Mouse (Mus musculus): ENCODE measurements around the gene Oas1g.
A peak's percentile ranks its signal among the peaks of the same experiment; 100 is the strongest.
"Not testable (repeated sequence)": the region's sequence is repeated elsewhere in the genome, so short reads cannot be mapped to it uniquely, and the experiment has no call there.

Gene Oas1g

DNA sequence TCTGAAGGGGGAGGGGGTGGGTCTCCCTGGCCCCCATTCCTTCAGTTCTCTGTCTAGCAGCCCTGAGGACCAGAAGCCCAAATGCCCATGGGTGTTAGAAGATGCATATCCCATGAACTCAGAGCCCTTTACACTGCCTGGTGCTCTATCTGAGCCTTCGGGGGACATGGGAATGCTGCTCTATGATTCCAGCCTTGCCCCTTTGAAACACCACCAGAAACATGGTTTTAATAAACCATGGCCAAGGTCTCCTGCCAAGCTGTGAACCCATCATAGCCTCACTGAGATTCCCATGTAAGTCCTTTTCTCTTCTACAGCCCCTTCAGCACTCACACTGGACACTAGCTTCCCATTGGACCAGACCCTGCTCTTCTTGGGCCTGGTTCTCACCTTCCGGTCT, 2.6 kb upstream of the Oas1g start:
- DNase-seq (ENCODE audit: low read depth) = no peak

DNA sequence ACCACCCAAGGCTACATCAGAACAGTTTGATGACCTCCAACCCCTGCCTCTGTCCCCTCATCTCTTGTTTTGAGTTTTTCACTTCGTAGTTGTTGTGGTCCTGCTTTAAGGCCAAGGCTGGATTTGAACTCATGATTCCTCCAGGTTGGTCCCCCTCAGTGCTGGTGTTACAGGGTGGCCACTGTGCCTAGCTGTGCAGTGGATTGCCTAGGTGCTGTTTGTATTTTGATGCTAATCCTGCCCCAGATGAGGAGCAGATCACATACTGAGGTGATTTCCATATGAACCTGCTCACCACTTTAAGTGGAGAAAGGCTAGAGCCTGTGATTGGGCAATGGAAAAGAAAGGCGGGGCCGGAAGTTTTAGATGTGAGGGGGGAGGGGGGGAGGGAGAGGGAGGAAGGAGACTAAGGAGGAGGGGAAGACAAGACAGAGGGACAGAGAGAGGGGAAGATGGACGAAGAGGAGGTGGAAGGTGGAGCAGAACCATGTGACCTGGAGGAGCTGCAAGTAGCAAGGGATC, 942 bp upstream of the Oas1g start:
- DNase-seq (ENCODE audit: low read depth) = not testable (repeated sequence)

DNA sequence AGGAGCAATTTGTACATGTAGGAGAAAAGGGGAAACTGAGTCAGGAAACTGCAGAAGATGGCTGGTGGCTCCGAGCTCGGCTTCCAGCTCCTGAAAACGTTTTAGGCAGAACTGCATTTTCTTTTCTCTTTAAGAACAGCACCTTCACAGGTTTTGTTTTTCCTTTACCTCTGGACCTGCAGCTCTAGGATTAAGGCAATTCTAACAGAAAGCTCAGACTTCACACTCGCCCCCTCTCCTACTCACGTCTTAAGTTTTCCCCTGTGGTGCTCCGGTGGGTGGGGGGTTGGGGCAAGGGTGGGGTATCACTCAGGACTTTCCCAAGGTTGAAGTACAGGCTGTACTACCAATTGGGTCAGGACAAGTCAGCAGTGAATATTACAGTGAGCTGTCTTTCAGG, 418 bp upstream of the Oas1g start:
- DNase-seq (ENCODE audit: low read depth) = no peak

DNA sequence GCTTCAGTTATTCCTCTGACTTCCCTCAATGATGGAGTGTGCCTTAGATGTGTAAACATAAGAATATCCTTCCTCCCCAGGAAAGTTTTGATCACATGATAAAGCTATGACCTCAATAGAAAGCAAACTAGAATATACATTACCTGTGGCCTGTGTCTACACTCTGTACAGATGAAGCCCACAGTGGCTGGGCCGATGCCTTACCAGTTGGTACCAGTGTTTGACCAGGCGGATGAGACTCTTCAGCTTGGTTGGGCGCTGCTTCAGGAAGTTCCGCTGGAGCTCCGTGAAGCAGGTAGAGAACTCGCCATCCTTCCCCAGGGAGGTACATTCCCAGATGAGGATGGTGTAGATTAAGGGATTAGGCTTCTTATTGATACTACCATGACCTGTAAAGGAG, 5.7 kb downstream of the Oas1g start:
- DNase-seq (ENCODE audit: low read depth) = not testable (repeated sequence)

DNA sequence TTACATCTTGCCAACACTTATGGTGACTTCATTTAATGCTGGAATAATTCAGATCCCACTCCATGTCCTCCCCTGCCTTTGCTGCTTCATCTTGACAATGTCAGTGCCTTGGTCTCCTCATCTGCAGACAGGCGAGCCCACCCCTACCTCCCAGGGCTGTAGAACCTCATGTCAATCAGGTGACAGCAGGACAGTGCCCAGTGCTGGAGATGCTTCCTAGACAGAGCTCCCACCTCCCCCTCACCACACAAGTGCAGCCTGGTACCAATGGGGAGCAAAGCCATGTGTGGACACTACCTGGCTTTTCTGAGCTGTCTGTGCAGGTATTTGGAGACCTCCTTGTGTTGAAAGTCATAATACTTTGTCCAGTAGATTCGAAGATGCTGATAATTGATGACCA, 8.6 kb downstream of the Oas1g start:
- DNase-seq (ENCODE audit: low read depth) = not testable (repeated sequence)

DNA sequence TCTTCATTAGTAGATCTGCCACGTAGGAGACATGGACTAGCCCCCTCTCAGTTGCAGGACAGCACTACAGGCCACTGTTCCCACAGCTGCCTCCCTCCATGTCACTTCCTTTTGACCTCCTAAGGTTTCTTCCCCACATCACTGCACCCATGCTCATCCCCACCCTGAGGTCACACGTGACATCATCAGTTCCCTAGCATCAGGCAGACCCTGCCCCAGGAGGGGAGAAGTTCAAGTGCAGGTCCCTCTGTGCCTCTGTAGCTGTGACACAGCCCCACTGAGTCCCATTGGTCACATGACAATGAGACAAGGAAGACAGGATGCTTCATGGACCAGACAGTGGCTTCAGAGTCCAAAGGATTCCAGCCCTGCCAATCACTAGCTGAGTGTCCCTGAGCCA, 10.0 kb downstream of the Oas1g start:
- not testable (repeated sequence) for DNase-seq (ENCODE audit: low read depth)

DNA sequence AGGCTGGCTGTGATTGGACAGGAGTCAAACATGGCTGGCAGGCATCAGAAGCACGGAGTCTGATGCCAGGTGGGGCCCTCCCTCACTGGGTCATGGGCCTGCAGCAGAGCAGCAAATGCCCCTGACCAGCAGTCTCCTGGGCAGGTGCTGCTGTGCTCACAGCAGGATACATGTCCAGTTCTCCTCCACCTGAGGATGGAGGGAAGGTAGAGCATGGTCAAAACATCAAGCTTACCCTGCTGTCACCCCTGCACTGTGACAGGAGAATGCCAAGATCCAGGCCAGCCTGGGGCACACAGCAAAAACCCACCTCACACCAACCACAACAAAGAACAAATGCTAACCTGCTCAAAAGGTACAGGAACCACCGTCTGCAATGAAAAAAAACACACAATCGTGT, 10.6 kb downstream of the Oas1g start:
- DNase-seq (ENCODE audit: low read depth) = not testable (repeated sequence)

DNA sequence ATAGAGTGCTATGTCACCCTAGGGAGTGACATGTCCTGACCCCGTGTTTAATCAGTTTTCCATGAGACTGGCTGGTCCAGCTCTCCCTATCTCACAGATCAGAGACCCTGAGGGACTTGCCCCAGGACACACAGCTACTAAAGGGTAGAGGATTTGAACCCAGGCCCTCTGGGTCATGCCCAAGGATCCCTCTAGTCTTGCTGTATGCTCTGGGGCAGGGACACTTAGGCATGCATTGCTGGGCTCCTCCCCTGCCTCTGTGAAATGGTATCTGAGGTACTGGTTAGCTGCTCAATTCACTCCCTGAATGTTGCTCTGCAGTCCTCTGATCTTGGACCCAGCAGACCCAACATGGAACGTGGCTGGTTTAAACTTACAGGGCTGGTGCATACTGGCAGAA, 15.9 kb downstream of the Oas1g start:
- no peak for DNase-seq (ENCODE audit: low read depth)

DNA sequence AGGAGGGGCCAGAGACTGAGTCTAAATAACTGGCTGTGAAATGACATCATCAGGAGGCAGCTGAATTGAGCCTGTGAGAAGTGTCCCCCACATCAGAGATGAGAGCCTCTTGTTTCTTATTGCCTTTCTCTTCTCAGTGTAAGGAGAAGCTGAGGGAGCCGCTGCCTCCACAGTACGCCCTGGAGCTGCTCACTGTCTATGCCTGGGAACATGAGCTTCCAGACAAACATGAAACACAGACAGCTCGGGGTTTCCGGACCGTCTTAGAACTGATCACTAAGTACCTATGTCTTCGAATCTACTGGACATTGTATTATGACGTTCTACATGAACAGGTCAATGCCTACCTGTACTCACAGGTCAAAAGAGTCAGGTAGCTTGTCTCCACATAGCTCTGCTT, 16.6 kb downstream of the Oas1g start:
- DNase-seq (ENCODE audit: low read depth) = no peak

DNA sequence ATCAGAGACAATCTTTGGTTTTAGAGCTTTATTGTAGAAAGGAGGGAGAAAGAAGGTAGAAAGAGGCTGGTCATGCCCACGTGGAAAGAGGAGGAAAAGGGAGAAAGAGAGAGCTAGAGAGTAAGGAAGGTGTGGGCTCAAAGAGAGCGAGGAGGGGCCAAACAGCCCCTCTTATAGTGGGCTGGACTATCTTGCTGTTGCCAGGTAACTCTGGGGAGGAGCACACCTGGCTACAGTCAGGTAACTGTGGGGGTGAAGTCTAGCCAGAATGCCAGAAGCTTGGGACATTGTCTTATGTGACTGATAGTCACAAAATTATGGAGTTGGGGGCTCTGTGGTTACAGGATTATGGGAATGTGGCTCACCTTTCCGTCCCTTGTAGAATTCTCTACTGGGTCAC, 17.3 kb downstream of the Oas1g start:
- DNase-seq (ENCODE audit: low read depth) = no peak

DNA sequence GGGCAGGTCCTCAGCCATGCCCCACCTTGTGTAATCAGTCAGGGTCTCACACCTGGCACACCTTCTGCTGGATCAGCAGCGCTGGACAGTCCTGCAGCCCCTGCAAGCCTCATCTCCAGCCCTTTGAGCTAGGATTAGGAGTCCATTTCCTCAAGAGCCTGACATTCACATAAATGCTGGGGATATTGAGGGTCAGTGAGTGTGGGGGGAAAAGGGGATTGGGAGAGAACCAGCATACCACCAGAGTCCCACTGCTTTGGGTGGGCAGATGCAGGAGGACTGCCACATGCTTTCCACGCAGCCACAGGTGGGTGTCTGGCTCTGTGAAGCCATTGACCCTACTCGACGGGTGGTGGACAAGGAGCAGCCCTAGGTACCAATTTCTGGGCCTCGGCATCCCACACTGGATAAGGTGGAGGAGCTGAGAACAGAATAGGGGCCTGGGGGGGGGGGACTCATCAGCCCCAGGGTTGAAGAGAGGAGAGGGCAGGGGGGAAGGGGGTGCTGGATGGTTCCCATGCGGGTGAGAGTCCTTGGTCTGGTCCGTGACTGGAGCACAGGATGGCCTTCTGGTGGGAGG, 17.9 kb downstream of the Oas1g start:
- DNase-seq (ENCODE audit: low read depth) = no peak

DNA sequence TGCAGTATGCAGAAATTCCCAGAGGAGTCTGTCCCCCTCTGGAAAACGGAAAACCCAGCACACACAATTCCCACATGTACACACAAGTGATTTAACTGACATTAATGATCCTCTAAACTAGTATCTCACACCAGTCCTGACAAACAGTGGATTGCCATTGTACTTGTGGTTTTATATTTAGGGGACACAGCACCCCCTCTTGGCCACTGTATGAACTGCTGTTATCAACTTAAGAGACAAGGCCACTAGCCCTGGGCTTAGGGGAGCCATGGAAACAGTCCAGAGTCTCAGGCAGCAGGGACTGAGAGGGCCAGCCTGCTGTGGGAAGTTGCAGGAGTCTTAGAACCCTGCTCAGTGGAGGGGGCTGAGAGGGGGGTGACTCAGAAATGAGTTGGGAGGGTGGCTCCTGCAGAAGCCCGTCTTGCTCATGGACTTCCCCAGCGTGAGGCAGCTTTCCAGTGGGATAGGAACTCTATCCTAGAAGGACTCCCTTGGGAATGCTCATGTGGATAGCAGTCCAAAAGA, 22.0 kb downstream of the Oas1g start:
- peak; percentile 29 for DNase-seq (ENCODE audit: low read depth)

DNA sequence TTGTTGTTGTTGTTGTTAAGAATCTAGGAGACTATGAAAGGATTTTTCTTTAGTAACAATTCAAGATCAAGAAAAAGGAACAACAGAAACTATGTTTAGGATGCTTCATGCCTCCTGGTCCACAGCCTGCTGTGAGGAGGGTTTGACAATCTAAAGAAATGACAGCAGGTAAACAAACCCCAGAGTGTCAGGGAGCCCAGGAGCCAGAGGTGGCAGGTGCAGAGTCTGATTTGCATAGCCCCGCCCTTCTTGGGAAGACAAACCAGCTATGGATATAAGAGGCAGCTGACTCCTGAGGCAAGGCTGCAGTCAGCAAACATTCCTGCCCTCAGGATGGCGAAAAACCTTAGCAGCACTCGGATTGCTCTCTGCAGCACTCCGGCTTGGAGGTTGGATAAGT, 26.3 kb downstream of the Oas1g start, which contains the start of gene Oas1h:
Gene Oas1h (plus strand): TSS at position 301 of the 400 bp plus-strand sequence.
- DNase-seq (ENCODE audit: low read depth) = no peak

DNA sequence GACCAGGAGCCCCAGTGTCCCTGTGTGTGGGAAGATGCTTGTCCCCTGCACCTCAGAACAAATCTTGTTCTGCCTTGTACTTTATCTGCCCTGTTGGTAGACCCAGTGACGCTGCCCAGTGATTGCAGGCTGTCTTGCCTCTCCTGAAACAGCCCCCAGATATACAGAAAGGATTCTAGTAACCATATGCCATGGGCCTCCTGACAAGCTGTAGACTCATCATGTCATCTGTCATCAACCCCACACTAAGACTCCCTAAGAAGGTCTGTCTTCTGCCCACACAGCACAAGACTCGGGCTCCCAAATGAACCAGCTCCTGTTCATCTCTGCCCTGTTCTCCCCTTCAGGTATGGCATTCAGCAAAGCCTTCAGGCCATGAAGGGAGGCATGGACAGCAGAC, 28.2 kb downstream of the Oas1g start:
- DNase-seq (ENCODE audit: low read depth) = no peak

DNA sequence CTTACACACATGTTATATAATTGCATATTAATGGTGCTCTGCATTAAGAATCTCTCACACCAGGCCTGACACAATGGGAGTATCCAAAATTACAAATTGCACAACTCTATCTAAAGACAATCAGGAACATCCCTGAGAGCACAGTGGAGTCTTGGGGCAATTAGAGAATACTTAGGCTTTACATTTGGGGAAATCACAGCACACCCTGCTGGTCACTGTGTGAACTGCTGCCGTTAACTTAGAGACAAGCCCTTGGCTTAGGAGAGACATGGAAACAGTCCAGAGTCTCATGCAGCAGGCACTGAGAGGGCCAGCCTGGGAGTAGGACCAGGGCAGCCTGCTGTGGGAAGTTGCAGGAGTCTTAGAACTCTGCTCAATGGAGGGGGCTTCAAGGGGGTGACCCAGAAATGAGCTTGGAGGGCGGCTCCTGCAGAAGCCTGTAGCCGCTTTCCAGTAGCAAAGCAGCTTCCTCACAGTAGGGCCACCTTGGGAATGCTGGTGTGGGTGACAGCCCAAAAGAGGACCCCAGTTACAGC, 37.7 kb downstream of the Oas1g start:
- DNase-seq (ENCODE audit: low read depth) = peak; percentile 42

DNA sequence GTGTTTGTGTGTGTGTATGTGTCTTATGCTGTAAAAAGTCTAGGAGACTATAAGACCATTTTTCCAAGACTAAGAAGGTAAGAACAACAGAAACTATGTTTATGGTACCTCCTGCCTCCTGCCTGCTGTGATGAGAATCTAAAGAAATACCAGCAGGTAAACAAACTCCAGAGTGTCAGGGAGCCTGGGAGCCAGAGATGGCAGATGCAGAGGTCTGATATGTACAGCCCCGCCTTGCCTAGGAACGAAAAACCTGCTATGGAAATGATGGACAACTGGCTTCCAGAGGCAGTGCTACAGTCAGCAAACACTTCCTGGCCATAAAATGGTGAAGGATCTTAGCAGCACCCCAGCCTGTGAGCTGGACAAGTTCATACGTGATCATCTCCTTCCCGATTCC, 40.3 kb downstream of the Oas1g start, which contains the start of gene Oas1f:
Gene Oas1f (plus strand): TSS at position 301 of the 400 bp plus-strand sequence.
- no peak for DNase-seq (ENCODE audit: low read depth)

DNA sequence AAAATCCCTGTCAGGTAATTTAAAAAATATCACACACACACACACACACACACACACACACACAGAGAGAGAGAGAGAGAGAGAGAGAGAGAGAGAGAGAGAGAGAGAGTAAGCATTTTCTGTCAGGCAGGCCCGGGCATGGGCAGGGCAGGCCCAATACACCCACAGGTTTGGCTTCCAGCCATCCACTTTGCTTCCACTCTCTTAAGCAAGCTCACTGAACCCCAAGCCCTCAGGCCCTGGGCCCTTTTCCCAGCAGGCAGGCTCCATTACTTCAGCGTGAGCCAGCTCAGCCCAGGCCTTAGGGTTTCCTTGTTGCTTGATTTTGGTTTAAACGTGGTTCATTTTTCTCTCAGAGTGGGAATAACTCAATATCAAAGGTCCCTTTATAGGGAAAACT, 42.7 kb downstream of the Oas1g start:
- no peak for DNase-seq (ENCODE audit: low read depth)

DNA sequence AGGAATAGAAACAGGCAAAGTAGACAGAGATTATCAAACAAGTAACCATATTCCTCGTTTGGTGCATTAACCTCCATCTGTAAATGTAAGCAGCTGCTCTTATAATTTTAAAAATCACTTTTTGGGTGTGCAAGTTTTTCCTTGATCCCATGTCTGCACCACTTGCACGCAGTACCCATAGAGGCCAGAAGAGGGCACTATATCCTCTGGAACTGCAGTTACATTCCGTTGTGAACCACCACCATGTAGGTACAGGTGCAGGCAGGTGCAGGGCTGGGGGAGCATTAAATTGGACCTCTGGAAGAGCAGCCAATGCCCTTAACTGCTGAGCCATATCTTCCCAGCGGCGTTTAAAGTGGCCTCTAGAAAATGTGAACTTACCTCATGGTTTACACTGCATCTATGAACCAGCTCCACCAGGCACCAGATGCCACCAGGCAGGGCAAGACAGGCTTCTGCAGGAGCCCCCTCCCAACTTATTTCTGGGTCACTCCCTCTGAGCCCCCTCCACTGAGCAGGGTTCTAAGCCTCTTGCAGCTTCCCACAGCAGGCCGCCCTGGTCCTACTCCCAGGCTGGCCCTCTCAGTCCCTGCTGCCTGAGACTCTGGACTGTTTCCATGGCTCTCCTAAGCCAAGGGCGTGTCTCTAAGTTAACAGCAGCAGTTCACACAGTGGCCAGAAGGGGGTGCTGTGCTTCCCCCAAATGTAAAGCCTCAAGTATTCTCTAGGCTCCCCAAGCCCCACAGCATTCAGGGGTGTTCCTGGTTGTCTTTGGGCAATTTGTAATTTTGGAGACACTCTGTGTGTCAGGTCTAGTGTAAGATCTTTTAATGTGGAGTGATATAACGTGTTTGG, 50.5 kb downstream of the Oas1g start:
- DNase-seq (ENCODE audit: low read depth) = peak; percentile 33

DNA sequence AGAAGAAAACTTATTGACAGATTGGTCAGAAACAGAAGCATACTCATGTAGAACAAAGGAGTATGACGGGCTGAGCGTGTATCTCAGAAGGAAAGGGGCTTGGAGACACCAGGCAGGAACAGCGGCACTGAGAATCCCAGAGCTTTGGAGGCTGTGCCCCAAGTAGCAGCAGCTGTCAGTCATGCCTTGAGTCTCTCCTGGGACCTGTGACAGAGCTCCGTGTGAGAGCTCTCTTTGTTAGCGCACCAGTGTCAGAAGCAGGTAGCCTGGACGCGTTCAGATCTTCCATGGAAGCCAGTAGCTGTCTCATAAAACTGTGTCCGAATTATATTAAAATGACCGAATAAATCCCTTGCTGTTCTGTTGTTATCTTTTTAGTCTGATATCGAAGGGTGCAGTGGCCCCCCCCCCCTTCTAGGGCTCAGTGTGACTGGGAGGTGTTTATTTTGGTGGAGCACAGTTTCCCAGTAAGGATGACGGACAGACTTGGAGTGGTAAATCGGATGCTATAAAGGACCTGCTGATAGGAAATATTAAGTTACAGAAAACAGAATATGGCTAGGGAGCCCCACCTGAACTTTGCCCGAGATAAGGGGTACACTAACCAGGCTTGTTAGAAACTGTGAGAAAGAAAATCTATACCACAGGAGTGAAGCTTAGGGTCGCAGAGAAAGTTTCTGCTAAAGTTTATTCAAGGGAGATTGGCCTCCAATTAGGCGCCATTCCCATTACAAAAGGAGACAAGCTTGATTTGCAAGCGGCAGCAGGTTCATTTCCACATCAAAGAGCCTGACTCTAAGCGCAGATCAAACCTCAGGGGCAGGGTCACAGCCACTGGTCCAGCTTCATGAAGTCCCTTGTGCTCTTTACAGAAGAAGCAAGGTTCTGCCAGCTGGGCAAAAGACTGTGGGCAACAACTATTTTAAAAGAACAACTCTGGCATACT, 53.8 kb downstream of the Oas1g start:
- no peak for DNase-seq (ENCODE audit: low read depth)

DNA sequence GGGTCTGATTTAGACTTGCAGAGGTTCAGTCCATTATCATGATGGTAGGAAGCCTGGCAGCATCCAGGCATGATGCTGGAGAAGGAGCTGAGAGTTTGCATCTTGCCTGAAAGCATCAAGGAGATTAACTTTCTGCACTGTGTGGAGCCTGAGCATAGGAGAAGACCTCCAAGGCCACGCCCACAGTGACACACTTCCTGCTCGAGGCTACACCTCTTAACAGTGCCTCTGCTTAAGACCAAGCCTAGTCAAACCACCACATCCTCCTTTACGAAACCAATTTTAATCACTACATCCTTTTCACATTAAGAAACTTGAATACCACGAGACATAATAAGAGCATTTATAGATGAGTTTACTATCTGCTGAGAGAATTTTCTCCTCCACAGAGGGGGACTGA, 56.4 kb downstream of the Oas1g start:
- DNase-seq (ENCODE audit: low read depth) = no peak

Data from c-Kit-positive CD71-negative TER-119-negative erythroid progenitor cells, embryonic 14.5 days (primary cell).